Mouse (Mus musculus): ENCODE measurements at regions not wholly inside any gene's neighbourhood (a gene's known extent, or its start where the extent isn't known, plus 50 kb on each side); places are given as distances from the start of the nearest gene placed in this dataset.

DNA sequence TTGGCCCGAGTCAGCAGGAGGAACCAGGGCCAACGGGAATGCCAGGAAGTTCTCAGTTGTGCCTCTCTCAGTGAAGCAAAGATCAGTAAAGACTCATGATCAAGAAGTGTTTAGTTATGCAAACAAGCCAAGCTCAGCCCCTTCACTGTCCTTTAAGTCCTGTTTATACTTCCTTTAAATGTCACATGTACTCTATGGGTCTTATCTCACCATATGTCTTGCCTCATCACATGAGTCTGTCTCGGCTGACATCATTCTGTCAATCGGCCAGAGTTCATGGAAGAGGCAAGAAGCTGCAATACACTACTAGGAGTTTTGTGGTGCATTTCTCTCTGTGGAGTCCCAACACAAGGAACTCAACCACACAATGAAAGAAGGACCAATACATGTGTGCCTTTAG lies 71.8 kb downstream of the Scp2d1 start:
- Histone ChIP-seq H3K4me1 (ENCODE audit: control insufficient read depth in 2 of 2, insufficient read depth in 2 of 2, low read length in 2 of 2) (no peaks in the 10 kb centered on the region), H3K9me3 (ENCODE audit: control insufficient read depth, low read length) (no peaks in the 10 kb centered on the region), H3K27me3 (ENCODE audit: control insufficient read depth, insufficient read depth, low read length) (no peaks in the 10 kb centered on the region), H3K4me3 (ENCODE audit: control insufficient read depth in 1 of 2, insufficient read depth in 1 of 2, low read depth in 1 of 2, low read length in 2 of 2) (no peak overlapping the region), H3K36me3 (ENCODE audit: control insufficient read depth, insufficient read depth, low read length) (no peaks in the 10 kb centered on the region), H3K9ac (ENCODE audit: low read length) (no peak overlapping the region), H3K27ac (replicated peaks in 1 of 2; ENCODE audit: control insufficient read depth in 1 of 2, insufficient read depth in 1 of 2, low read depth in 2 of 2, low read length in 2 of 2) (no peak overlapping the region), H3K4me2 (ENCODE audit: low read length) (no peak overlapping the region)
- no peak for ATAC-seq (ENCODE audit: insufficient number of reproducible peaks, insufficient read depth, low FRiP score, low read depth)
- 68% methylated on average over 4 of the region's 4 CpGs for WGBS

DNA sequence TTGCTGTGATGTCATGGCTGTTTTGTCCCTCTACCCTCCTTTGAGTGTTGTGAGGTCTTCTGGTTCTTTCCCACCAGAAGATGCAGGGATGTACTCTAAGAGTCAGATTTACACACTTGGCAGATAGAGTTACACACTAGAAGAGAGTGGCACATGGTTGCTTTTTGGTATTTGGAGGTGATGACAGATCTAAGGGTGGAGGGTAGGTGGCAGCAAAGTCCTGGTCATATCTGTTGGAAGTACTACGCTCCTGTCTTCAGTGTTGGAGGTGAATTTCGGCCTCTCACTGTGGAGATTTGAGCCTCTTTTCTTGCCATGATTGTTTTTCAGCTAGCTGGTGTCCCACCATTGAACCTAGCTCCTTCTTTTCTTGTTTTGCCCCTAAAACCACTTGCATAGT lies 73.0 kb downstream of the Scp2d1 start:
- Histone ChIP-seq H3K9me3 (ENCODE audit: control insufficient read depth, low read length) (no peaks in the 10 kb centered on the region), H3K36me3 (ENCODE audit: control insufficient read depth, insufficient read depth, low read length) (no peaks in the 10 kb centered on the region), H3K4me2 (ENCODE audit: low read length) (no peak overlapping the region), H3K27ac (replicated peaks in 1 of 2; ENCODE audit: control insufficient read depth in 1 of 2, insufficient read depth in 1 of 2, low read depth in 2 of 2, low read length in 2 of 2) (no peak overlapping the region), H3K4me1 (ENCODE audit: control insufficient read depth in 2 of 2, insufficient read depth in 2 of 2, low read length in 2 of 2) (no peaks in the 10 kb centered on the region), H3K9ac (ENCODE audit: low read length) (no peak overlapping the region), H3K27me3 (ENCODE audit: control insufficient read depth, insufficient read depth, low read length) (no peaks in the 10 kb centered on the region), H3K4me3 (ENCODE audit: control insufficient read depth in 1 of 2, insufficient read depth in 1 of 2, low read depth in 1 of 2, low read length in 2 of 2) (no peak overlapping the region)
- no peak; the same call in 1 of the 2 replicates for ATAC-seq (ENCODE audit: insufficient number of reproducible peaks, insufficient read depth, low FRiP score, low read depth)
- 26% methylated on average over 2 of the region's 2 CpGs for WGBS

DNA sequence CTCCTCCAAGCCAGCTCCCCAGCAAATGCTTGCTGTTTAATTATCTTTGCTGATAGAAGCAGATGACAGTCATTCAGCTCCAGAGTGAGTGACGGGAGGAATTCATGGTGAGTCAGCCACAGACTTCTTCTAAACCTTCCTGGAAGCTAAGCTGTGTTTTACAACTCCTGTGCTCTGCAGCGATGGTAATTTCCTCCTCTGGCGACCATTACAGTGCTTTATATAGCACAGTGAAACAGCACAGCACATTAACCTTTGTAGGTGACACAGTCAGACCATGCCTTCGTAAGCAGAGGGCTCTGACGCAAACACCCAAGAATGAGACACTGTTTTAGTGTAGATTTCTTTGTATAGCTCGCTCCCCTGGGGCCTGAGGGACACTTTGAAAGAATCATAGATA lies 83.3 kb downstream of the Scp2d1 start:
- H3K36me3 ChIP-seq (ENCODE audit: control insufficient read depth, insufficient read depth, low read length) = no peaks in the 10 kb centered on the region
- H3K4me2 ChIP-seq (ENCODE audit: low read length) = peak overlapping the region; percentile 11; the same call in 1 of the 2 replicates
- H3K4me1 ChIP-seq (ENCODE audit: control insufficient read depth in 2 of 2, insufficient read depth in 2 of 2, low read length in 2 of 2) = peaks cover 0 to 3% of the 10 kb centered on the region in 2 experiments; a peak in 1 of 4 replicates
- no peak overlapping the region for H3K27ac ChIP-seq (replicated peaks in 1 of 2; ENCODE audit: control insufficient read depth in 1 of 2, insufficient read depth in 1 of 2, low read depth in 2 of 2, low read length in 2 of 2)
- ATAC-seq (ENCODE audit: insufficient number of reproducible peaks, insufficient read depth, low FRiP score, low read depth) = no peak
- H3K9ac ChIP-seq (ENCODE audit: low read length) = no peak overlapping the region
- no peaks in the 10 kb centered on the region for H3K27me3 ChIP-seq (ENCODE audit: control insufficient read depth, insufficient read depth, low read length)
- 27% methylated on average over 6 of the region's 6 CpGs for WGBS
- no peaks in the 10 kb centered on the region for H3K9me3 ChIP-seq (ENCODE audit: control insufficient read depth, low read length)
- H3K4me3 ChIP-seq (ENCODE audit: control insufficient read depth in 1 of 2, insufficient read depth in 1 of 2, low read depth in 1 of 2, low read length in 2 of 2) = no peak overlapping the region

DNA sequence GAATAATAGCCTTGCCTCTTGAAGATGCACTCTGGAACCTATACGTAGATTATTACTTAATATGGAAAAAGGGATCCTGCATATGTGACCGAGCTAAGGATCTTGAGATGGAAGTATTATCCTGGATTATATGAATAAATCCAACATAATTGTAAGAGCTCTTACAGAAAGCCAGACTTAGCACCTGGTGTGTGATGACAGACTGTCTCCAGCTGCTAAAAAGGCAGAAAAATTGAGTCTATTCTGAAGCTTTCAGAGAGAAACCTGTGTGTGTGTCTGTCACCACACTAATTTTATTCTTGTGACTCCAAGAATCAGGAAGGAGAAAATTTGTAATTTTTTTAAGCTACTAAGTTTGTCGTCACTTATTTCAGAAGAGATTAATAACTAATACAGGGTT lies 122.4 kb downstream of the Scp2d1 start:
- 76% methylated on average over 3 of the region's 3 CpGs for WGBS
- ATAC-seq (ENCODE audit: insufficient number of reproducible peaks, insufficient read depth, low FRiP score, low read depth) = no peak
- Histone ChIP-seq H3K9ac (ENCODE audit: low read length) (no peak overlapping the region), H3K4me3 (ENCODE audit: control insufficient read depth in 1 of 2, insufficient read depth in 1 of 2, low read depth in 1 of 2, low read length in 2 of 2) (no peak overlapping the region), H3K9me3 (ENCODE audit: control insufficient read depth, low read length) (no peaks in the 10 kb centered on the region), H3K36me3 (ENCODE audit: control insufficient read depth, insufficient read depth, low read length) (no peaks in the 10 kb centered on the region), H3K4me1 (ENCODE audit: control insufficient read depth in 2 of 2, insufficient read depth in 2 of 2, low read length in 2 of 2) (no peaks in the 10 kb centered on the region), H3K4me2 (ENCODE audit: low read length) (no peak overlapping the region), H3K27ac (replicated peaks in 1 of 2; ENCODE audit: control insufficient read depth in 1 of 2, insufficient read depth in 1 of 2, low read depth in 2 of 2, low read length in 2 of 2) (no peak overlapping the region), H3K27me3 (ENCODE audit: control insufficient read depth, insufficient read depth, low read length) (no peaks in the 10 kb centered on the region)

- H3K9me3 ChIP-seq (ENCODE audit: control insufficient read depth, low read length) = no peaks in the 10 kb centered on the region
- no peak overlapping the region for H3K9ac ChIP-seq (ENCODE audit: low read length)
- no peak for ATAC-seq (ENCODE audit: insufficient number of reproducible peaks, insufficient read depth, low FRiP score, low read depth)
- H3K36me3 ChIP-seq (ENCODE audit: control insufficient read depth, insufficient read depth, low read length) = no peaks in the 10 kb centered on the region
- no peaks in the 10 kb centered on the region for H3K27me3 ChIP-seq (ENCODE audit: control insufficient read depth, insufficient read depth, low read length)
- no peak overlapping the region for H3K27ac ChIP-seq (replicated peaks in 1 of 2; ENCODE audit: control insufficient read depth in 1 of 2, insufficient read depth in 1 of 2, low read depth in 2 of 2, low read length in 2 of 2)
- no peak overlapping the region for H3K4me2 ChIP-seq (ENCODE audit: low read length)
- H3K4me3 ChIP-seq (ENCODE audit: control insufficient read depth in 1 of 2, insufficient read depth in 1 of 2, low read depth in 1 of 2, low read length in 2 of 2) = no peak overlapping the region
- 95% methylated on average over 1 of the region's 1 CpGs for WGBS
- no peaks in the 10 kb centered on the region for H3K4me1 ChIP-seq (ENCODE audit: control insufficient read depth in 2 of 2, insufficient read depth in 2 of 2, low read length in 2 of 2)
These were observed 123.0 kb downstream of the Scp2d1 start for GRCm38 (mm10) chr2:144946468-144946867.

GRCm38 (mm10) chr2:144949232-144949631 lies 125.8 kb downstream of the Scp2d1 start:
- Histone ChIP-seq H3K27me3 (ENCODE audit: control insufficient read depth, insufficient read depth, low read length) (no peaks in the 10 kb centered on the region), H3K9ac (ENCODE audit: low read length) (no peak overlapping the region), H3K4me3 (ENCODE audit: control insufficient read depth in 1 of 2, insufficient read depth in 1 of 2, low read depth in 1 of 2, low read length in 2 of 2) (no peak overlapping the region), H3K4me1 (ENCODE audit: control insufficient read depth in 2 of 2, insufficient read depth in 2 of 2, low read length in 2 of 2) (no peaks in the 10 kb centered on the region), H3K9me3 (ENCODE audit: control insufficient read depth, low read length) (no peaks in the 10 kb centered on the region), H3K27ac (replicated peaks in 1 of 2; ENCODE audit: control insufficient read depth in 1 of 2, insufficient read depth in 1 of 2, low read depth in 2 of 2, low read length in 2 of 2) (no peak overlapping the region), H3K36me3 (ENCODE audit: control insufficient read depth, insufficient read depth, low read length) (no peaks in the 10 kb centered on the region), H3K4me2 (ENCODE audit: low read length) (no peak overlapping the region)
- WGBS = 35% methylated on average over 2 of the region's 2 CpGs
- ATAC-seq (ENCODE audit: insufficient number of reproducible peaks, insufficient read depth, low FRiP score, low read depth) = no peak

Measured in heart, embryonic 14.5 days (tissue).